Mouse (Mus musculus): ENCODE results near the gene Fpr1.
A peak's percentile ranks its signal among the peaks of the same experiment; 100 is the strongest.

Fpr1 gene

GRCm38 (mm10) chr17:17829816-17830535, 53.8 kb downstream of the Fpr1 start:
- Histone ChIP-seq H3K9me3 (ENCODE audit: low read length) (no peaks in the 10 kb centered on the region), H3K27me3 (ENCODE audit: insufficient read depth, low read length) (no peaks in the 10 kb centered on the region)

GRCm38 (mm10) chr17:17829052-17829785, 54.5 kb downstream of the Fpr1 start:
- H3K9me3 ChIP-seq (ENCODE audit: low read length) = no peaks in the 10 kb centered on the region
- peaks cover 35% of the 10 kb centered on the region for H3K36me3 ChIP-seq (ENCODE audit: insufficient read depth, low read length)
- peak overlapping the region; percentile 87 for H3K4me3 ChIP-seq (replicated peaks; ENCODE audit: low read length)
- H3K27me3 ChIP-seq (ENCODE audit: insufficient read depth, low read length) = no peaks in the 10 kb centered on the region
- no peak for TF ChIP-seq NANOG (IDR thresholded peaks at IDR 0.05; ENCODE audit: borderline replicate concordance, low read length)
- TF ChIP-seq POU5F1 (IDR thresholded peaks at IDR 0.05; ENCODE audit: borderline replicate concordance, low read length) = no peak
- TF ChIP-seq CTCF (conservative IDR thresholded peaks at IDR 0.05; ENCODE audit: low read length) = no peak
- peaks cover 56% of the 10 kb centered on the region for H3K4me1 ChIP-seq (replicated peaks; ENCODE audit: low read depth, low read length)

More at GRCm38 (mm10) chr17:17829816-17830535, 53.8 kb downstream of the Fpr1 start:
- Histone ChIP-seq H3K4me3 (replicated peaks; ENCODE audit: low read length) (peak overlapping the region; percentile 87), H3K4me1 (replicated peaks; ENCODE audit: low read depth, low read length) (peaks cover 63% of the 10 kb centered on the region), H3K36me3 (ENCODE audit: insufficient read depth, low read length) (peaks cover 38% of the 10 kb centered on the region)
- TF ChIP-seq CTCF (conservative IDR thresholded peaks at IDR 0.05; ENCODE audit: low read length) (no peak), POU5F1 (IDR thresholded peaks at IDR 0.05; ENCODE audit: borderline replicate concordance, low read length) (no peak), NANOG (IDR thresholded peaks at IDR 0.05; ENCODE audit: borderline replicate concordance, low read length) (no peak)

GRCm38 (mm10) chr17:17828191-17828981, 55.4 kb downstream of the Fpr1 start:
- peak overlapping the region; percentile 87 for H3K4me3 ChIP-seq (replicated peaks; ENCODE audit: low read length)
- no peaks in the 10 kb centered on the region for H3K9me3 ChIP-seq (ENCODE audit: low read length)
- peaks cover 26% of the 10 kb centered on the region for H3K36me3 ChIP-seq (ENCODE audit: insufficient read depth, low read length)
- TF ChIP-seq NANOG (IDR thresholded peaks at IDR 0.05; ENCODE audit: borderline replicate concordance, low read length) = no peak
- no peak for TF ChIP-seq CTCF (conservative IDR thresholded peaks at IDR 0.05; ENCODE audit: low read length)
- no peak for TF ChIP-seq POU5F1 (IDR thresholded peaks at IDR 0.05; ENCODE audit: borderline replicate concordance, low read length)
- no peaks in the 10 kb centered on the region for H3K27me3 ChIP-seq (ENCODE audit: insufficient read depth, low read length)
- peaks cover 48% of the 10 kb centered on the region for H3K4me1 ChIP-seq (replicated peaks; ENCODE audit: low read depth, low read length)

- TF ChIP-seq NANOG (IDR thresholded peaks at IDR 0.05; ENCODE audit: borderline replicate concordance, low read length) (no peak), CTCF (conservative IDR thresholded peaks at IDR 0.05; ENCODE audit: low read length) (no peak), POU5F1 (IDR thresholded peaks at IDR 0.05; ENCODE audit: borderline replicate concordance, low read length) (no peak)
- peaks cover 20% of the 10 kb centered on the region for H3K36me3 ChIP-seq (ENCODE audit: insufficient read depth, low read length)
- H3K9me3 ChIP-seq (ENCODE audit: low read length) = no peaks in the 10 kb centered on the region
- no peaks in the 10 kb centered on the region for H3K27me3 ChIP-seq (ENCODE audit: insufficient read depth, low read length)
- peak overlapping the region; percentile 87 for H3K4me3 ChIP-seq (replicated peaks; ENCODE audit: low read length)
- H3K4me1 ChIP-seq (replicated peaks; ENCODE audit: low read depth, low read length) = peaks cover 47% of the 10 kb centered on the region
Measured at GRCm38 (mm10) chr17:17827658-17828190, 56.0 kb downstream of the Fpr1 start.

GRCm38 (mm10) chr17:17826751-17827657, 56.7 kb downstream of the Fpr1 start, which contains the start of gene Spaca6:
Gene Spaca6 (plus strand): TSS chr17:17827158.
- Histone ChIP-seq H3K9me3 (ENCODE audit: low read length) (no peaks in the 10 kb centered on the region), H3K4me1 (replicated peaks; ENCODE audit: low read depth, low read length) (peaks cover 47% of the 10 kb centered on the region), H3K36me3 (ENCODE audit: insufficient read depth, low read length) (peaks cover 12% of the 10 kb centered on the region), H3K4me3 (replicated peaks; ENCODE audit: low read length) (peak within 1 kb of the TSS; percentile 87), H3K27me3 (ENCODE audit: insufficient read depth, low read length) (no peaks in the 10 kb centered on the region)
- TF ChIP-seq POU5F1 (IDR thresholded peaks at IDR 0.05; ENCODE audit: borderline replicate concordance, low read length) (no peak), CTCF (conservative IDR thresholded peaks at IDR 0.05; ENCODE audit: low read length) (no peak), NANOG (IDR thresholded peaks at IDR 0.05; ENCODE audit: borderline replicate concordance, low read length) (no peak)

Data from E14TG2a.4 (cell line).